Mouse (Mus musculus) brain, adult 2 months (tissue): Measurements from ENCODE around the gene Prrc2b.
A peak's percentile ranks its signal among the peaks of the same experiment; 100 is the strongest.

Experiments
- DNase-seq: peaks from one replicate; pipeline ENCODE4 v3.0.0; 2011; ENCODE audit warnings: low read depth, low spot score

Gene Prrc2b

DNA sequence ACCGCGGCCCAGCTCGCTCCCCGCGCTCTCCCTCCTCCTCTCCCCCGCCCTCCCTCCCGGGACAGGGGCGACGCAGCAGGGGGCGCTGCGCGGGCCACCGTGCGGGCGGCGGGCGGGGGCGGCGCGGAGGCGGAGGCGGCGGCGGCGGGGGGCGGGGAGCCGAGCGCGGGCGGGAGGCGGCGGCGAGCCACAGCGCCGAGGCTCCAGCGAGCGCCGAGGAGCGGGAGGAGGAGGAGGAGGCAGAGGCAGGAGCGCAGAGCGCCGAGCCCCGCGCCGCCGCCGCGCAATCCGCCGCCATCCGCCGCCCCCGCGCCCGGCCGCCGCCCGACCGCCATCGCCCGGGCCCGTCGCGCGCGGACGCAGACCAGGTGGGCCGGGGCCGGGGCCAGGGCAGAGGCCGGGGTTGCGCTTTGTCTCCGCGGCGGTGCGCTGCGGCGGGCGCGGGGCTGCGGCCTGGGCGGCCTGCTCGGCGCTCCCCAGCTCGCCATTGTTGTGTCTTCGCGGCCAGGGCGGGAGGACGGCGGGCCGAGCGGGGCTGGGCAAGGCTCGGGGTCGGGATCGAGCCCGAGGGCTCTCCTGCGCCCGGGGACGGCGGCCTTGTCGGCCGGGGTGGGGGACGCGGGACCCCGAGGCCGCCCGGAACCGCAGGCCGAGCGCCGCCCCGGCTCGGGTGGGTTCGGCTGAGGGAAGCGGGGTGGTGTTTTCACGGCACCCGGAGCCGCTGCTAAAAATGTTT, at the start of gene Prrc2b:
TSS of gene Prrc2b (plus strand) at position 159 of the 736 bp plus-strand sequence.
- DNase-seq = peak; percentile 73

DNA sequence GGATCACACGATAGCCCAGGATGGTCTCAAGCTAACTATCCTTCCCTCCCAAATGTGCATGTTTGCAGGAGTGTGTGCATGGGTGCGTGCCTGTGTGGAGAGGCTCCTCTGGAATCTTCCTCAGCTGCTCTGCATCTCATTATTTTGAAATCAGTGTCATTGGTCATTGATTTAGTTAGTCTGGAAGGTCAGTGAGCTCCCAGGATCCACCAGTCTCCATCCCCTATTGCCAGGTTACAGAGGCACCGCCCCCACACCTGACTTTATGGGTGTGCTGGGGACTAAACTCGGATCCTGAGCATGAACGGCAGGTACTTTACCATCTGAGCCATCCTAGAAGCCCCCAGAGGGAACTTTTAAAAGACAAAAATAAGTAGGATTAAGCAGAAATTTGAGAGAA, 47.9 kb upstream of the Prrc2b start:
- no peak for DNase-seq

DNA sequence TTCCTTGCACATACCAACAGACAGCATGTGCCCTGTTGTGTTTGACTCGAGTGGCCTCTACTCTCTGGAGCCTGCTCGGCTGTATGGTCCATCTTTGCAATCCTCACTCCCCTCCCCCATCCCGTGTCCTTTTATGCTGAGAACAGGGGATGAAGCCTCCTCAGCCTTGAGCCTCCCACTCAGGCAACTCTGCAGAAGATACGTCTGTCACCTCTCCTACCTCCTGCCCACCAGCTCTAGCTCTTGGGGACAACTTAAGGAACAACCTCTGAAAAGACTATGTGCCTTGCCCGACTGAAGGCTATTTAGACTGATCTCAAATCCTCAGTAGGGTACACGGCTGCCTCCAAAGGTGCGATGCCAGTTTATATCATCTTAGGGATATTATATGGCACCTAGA, 47.3 kb upstream of the Prrc2b start:
- DNase-seq = peak; percentile 77

DNA sequence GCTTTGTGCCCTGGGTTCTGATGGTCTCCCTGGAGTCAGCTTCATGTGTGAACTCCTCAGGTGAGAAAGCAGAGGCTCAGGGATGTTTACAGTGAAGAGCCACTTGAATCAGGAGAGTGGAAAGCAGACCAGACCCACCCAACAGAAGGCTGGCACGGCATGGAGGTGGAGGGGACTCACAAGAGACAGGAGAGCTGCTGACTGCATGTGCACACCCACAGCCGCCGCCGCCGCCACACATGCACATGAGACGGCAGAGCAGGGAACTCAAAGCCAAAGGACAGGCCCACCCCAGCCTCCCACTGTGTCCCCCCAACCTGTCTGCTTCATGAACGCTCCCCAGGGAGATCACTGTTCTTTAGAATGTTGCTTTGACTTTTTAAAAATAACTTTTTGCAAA, 46.8 kb upstream of the Prrc2b start:
- DNase-seq = peak; percentile 63

DNA sequence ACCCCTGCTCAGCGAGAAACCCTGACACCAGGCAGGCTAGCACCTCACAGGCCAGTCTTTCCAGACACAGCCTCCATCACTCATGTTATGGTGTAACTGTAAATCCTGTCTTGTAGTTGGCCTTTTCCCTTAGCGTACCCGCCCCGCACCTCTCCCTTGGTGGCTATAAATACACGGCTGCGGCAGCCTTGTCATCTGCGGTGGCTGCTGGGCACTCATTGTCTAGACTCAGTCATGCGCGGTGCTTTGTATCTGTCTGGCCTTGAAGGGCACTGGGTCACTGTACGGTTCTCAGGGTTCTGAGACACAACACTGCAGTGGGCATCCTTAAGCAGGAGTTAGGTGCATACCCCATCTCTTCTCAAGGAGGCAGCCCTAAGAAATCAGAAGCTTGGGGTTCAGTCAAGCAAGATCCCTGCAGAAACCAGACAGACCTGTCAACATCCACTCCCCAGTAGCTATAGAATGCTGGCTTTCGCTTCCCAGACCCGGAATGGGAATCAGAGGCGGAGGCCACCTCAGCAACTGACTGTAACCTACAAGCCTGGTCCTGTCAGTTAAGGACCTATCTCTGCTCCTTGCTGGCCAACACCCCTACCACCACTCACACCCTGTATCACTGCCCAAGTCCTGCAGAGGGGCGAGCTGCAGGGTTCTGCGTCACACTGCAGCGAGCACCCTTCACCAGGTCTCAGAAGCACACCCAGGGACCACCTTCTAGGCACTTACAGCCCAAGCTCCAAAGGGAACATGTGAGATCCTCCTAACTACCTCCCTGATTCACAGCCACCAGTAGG, 45.6 kb upstream of the Prrc2b start:
- peak; percentile 73 for DNase-seq

DNA sequence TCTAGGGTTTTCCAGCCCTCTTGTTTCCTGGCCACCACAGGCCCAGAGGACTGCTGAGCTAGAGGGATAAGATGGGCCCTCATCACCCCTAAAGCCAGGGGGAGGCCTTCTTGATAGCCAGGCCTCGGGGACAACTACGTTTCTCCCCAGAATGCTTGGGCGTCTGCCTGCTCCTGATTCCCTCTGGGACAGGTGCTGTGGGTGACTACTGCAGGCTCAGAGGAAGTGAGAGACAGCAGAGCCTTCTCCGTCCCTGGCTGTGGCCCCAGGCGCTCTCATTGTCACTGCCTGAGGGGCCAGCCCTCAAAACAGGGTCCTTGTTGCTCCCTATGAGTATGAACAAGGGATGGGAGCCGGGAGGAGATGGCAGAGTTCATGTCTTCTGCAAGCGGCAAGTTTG, 45.0 kb upstream of the Prrc2b start:
- DNase-seq = no peak

DNA sequence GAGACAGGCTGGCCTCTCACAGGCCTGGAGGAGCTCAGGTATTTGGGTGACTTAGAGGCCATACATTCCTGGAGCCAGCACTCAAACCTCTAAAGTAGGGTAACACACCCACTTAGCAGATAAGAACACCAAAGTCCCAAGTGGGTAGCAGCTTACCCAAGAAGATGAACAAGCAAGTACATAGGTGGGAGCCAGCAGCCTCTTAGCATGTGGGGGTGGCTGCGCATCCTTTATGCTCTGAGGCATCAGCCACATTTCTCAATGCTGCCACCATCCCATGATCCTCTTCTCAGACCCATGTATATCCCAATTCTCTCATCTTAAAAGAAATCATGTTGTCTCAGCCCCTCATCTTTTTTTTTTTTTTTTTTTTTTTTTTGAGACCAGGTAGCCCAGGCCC, 39.6 kb upstream of the Prrc2b start:
- peak; percentile 80 for DNase-seq

DNA sequence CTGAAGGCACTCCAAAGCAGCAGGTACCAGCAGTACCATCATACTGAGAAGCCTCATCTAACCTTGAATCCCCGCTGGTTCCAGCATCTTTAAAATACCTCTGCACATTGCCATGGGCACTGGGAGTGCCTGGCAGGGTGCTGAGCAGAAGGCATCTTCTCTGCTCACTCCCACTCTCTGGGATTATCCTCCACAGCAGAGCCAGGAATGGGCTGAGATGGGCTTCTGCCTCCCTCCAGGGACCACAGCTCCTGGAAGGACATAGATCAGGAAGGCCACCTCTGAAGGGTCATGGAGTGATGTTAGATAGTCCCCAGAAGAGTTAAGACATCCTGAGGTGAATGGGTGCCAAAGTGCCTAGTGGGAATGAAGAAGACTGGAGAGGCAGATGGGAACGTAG, 38.3 kb upstream of the Prrc2b start:
- peak; percentile 64 for DNase-seq

DNA sequence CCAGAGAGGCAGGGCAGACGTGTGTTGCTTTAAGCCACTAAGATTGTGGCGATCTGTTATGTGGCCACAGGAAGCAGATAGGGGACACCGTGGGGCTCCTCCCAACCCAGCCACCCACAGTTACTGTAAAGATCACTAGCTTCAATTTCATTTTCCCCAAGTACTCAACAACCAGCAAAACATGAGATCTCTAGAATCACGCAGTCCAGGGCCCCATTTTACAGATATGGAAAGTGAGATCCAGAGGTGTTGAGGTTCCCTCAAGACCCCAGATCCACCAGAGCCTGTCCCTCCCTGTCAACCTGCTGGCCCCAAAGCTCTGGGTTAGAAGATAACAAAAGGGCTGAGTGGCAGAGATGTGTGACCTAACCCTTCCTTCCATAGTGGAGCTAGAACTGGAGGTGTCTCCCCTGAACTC, 35.0 kb upstream of the Prrc2b start:
- DNase-seq = no peak

DNA sequence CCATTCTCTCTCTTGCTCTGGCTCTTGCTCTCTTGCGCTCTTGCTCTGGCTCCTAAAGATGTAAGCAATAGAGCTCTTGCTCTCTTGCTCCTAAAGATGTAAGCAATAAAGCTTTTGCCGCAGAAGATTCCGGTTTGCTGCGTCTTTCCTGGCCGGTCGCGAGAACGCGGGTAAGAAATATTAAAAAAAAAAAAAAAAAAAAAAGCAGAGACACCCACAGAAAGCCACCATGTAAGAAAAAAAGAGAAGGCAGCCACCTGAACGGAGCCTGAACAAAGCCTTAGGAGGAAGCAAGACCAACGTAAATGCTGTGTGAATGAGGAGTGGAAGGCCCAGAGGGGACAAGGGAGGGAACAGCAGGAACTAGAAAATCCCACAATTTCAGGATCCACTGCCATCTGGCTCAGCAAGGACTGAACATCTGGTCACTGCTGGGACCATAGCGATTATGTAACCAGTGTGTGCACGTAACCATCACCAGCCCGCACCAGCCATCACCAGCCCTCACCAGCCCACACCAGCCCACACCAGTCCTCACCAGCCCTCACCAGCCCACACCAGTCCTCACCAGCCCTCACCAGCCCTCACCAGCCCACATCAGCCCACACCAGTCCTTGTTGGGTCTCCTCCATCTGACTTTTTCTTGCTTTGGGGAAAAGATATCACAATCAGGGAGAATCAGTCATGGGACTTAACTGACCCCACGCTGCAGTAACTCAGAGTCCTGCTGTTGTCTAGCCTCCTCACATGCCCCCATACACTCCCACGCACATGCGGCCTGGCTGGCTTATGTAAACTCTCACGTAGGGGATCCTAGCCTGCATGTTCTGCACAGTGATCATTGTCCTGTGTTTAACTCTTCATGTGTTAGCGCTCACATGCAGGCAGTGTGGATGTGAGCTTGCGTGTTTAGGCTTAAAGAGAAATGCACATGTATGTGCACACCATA, 30.8 kb upstream of the Prrc2b start:
- peak; percentile 37 for DNase-seq

DNA sequence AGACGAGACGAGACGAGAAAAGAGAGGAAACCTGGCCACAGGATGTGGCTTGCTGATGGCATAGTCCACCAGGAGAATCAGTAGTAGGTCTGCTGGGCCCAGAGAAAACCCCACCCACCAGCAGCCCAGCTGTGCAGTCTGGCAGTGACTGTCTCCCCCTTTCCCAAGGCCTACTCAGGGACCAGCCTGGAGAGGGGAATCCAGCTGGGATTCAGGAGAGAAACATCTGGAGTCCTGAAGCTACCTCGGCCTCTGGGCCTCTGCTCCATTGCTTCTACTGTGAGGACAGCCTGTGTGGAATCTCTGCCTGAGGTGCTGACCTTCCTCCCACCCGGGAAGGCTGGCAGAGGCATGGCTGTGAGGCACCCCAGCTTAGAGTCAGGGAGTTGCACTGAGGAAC, 29.7 kb upstream of the Prrc2b start:
- no peak for DNase-seq

DNA sequence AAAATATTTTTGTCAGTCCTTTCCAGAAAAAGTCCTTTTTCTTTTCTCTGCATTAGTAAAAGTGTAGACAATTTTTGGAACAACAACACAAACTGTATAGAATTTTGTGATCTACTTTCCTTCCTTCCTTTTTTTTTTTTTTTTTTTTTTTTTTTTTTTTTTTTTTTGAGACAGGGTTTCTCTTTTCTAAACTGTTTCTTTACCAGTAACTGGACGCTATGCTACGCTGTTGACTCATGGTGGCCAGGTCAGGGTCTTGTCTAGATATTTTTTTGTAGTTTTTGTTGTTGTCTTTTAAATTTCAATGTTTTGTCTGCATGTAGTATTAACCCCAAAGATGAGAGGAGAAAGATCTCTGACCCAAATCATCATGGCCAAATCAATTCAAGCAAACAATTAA, 29.1 kb upstream of the Prrc2b start:
- no peak for DNase-seq

DNA sequence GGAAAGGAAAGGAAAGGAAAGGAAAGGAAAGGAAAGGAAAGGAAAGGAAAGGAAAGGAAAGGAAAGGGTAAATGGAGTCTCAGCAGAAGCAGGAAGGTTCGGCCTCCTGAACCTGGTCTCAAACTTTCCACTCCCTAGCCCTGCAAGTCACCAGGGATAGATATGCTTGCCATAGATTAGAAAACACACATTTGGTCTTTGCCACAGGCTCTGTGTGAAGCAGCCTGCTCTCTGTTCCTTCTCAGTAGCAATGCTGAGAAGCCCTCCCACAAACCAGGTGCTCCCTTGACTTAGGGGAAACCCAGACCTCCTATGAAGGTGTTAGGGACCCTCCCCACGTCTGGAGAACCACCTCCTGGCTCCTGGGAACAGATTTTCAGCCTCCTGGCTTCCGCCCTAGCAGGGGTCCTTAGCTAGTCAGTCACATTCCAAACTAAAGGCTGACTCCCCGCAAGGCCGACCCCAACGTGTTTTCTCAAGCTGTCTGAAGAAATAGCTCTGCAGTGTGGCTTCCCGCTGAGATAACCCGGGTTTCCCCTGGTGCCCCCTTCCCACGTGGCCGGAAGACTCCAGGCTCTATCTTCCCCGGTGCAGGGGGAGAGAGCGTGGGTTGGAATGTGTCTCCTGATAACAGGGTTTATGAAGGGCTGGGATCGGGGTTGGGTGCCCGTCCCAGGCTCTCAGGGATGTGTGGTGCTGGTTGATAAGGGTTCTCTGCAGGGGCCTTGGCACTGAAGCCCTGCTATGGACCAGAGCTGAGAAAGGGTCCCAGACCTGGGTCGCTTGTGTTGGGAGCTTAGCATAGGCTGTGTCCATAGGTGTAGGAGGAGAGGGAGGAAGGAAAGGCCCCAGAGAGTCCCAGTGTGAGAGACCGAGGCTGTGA, 23.0 kb upstream of the Prrc2b start:
- DNase-seq = no peak

DNA sequence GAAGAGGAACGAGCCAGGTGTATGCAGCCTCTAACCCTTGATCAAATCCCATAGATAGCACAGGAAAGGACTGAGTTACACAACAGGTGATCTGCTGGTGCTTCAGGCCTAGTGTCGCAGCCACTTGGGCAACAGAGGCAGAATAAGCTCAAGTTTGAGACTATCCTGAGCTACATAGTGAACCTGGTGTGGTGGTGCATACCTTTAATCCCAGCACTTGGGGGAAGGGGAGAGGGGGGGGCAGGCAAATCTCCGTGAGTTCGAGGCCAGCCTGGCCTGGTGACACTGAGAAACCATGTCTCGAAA, 22.4 kb upstream of the Prrc2b start:
- DNase-seq = no peak

DNA sequence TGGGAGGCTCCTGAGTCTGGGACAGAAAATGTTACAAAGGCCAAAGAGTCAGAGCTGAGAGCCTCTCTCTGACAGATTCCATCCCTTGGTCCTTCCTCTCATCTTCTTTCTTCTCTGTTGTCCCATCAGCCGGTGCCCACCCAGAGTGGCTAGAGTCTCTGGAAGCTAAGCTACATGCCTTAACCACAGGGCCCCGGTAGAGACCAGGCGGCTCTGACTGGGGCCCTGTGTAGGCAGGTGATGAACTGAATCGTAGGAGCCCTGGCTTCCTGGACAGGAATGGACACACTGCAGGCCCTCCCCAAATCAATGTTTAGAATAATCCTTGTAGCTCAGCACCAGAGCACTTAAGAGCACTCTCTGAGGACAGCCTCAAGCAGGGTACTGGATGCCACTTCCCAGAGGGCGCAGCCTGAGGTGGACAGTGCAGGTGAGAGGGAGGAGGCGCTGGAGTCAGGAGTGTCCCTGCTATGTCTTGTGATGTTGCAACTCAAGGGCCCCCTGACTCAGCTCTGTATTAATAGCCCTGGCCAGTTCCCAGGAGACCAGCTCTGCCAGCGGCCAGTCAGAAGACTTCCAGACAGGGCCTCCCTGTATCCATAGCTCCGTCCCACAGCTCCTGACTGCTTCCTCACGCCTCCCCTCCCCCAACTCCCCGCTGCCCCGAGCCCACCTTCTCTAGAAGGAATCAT, 21.4 kb upstream of the Prrc2b start:
- DNase-seq = no peak

DNA sequence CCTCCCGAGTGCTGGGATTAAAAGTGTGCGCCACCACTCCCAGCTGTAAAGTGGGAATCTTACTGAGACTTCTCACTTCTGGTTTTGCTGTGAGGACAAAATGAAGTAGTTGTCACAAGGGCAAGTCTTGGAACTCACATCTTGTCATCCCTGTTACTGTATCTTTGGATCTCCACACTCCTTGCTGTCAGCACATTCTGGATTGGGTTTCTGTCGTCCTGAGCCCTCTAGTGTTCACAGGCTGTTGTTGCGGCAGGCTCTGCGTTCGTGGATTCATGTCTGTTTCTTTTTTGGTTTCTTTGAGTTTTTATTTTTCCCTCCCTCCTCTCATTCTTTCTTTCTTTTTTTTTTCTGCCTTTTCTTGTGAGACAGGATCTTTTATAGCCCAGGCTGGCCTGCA, 20.4 kb upstream of the Prrc2b start:
- DNase-seq = peak; percentile 85

DNA sequence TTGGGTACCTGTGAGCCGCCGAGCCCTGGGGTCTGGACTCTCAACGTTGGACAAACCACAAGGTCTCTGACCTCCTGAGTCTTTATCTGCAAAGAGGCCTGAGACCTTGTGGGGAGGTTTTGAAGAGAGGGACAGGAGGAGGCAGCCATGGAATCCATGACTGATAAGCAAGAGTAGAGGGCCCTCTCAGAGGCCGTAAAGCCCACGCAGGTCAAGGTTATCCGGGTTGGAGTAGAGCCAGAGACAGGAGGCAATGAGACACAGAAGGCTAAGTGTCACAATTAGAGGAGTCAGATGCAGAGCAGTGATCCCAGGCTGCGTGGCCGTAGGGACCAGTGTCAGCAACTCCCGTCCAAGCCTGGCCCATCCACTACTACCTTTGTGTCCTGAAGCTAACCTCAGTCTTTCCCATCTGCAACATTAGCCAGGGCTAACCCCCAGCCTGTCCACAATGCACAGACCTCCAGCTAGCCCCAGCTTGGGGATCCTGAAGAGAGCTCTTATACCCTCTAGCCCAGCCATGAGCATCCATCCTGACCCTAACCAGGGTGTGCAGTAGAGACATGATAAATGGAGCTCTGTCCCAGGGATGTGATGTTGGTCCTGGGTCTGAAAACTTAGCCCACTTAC, 19.6 kb upstream of the Prrc2b start:
- no peak for DNase-seq

DNA sequence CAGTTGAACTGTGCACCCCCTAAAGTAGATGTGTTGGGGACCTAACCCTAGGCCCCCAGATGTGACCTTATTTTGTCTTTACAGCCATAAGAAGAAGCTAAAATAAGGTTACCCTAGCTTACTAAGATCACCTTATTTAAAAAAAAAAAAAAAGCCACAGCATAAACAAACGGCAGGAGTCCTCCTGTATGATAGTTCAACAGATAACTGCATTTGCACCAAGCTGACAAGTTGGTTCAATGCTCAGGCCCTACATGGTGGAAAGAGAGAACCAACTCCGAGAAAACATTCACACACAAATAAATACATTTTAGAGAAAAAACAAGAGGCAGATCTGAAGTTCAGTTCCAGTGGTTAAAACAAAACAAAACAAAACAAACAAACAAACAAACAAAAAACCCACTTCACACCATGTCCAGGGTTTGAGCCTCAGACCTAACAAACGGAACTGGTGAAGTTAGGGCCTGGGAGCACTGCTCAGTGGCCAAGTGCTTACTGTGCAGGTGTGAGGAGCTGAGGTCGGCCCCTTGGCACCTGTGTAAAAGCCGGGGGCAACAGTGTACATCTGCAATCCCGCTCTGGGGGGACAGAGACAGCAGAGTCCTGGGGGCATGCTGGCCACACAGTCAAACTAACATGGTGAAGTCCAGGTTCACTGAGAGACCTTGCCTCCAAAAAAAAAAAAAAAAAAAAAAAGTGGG, 18.9 kb upstream of the Prrc2b start:
- DNase-seq = no peak

DNA sequence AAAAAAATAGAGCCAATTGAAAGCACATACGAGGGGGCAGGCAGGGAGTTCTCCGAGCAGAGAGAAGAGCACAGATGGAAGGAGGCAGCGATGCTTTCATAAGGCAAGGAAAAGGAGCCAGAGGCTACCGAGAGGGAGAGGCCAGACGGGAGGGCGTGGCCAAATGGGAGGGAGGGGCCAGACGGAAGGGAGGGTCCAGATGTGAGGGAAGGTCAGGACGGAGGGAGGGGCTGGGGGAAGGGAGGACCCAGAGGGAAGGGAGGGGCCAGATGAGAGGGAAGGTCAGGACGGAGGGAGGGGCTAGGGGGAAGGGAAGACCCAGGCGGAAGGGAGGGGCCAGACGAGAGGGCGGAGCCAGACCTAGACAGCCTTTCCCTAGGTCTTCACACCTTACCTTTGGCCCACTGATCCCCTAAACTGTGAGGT, 18.3 kb upstream of the Prrc2b start:
- DNase-seq = peak; percentile 74
